Mouse (Mus musculus): ENCODE data around the gene Actrt2.

The Actrt2 gene

GRCm38 (mm10) chr4:154683068-154683752 lies 15.5 kb upstream of the Actrt2 start:
- DNase-seq (ENCODE audit: low read depth, low spot score): no peak

GRCm38 (mm10) chr4:154682311-154682710 lies 14.6 kb upstream of the Actrt2 start:
- peak; percentile 89 for DNase-seq (ENCODE audit: low read depth, low spot score)

GRCm38 (mm10) chr4:154675441-154676000 lies 7.9 kb upstream of the Actrt2 start:
- no peak for DNase-seq (ENCODE audit: low read depth, low spot score)

- no peak for DNase-seq (ENCODE audit: low read depth, low spot score)
Observed at GRCm38 (mm10) chr4:154674966-154675365, 7.3 kb upstream of the Actrt2 start.

- peak; percentile 91 for DNase-seq (ENCODE audit: low read depth, low spot score)
Observed at GRCm38 (mm10) chr4:154674541-154674940, 6.9 kb upstream of the Actrt2 start.

- peak; percentile 66 for DNase-seq (ENCODE audit: low read depth, low spot score)
Observed at GRCm38 (mm10) chr4:154673986-154674385, 6.3 kb upstream of the Actrt2 start.

GRCm38 (mm10) chr4:154672027-154672426 lies 4.4 kb upstream of the Actrt2 start:
- DNase-seq (ENCODE audit: low read depth, low spot score): no peak

GRCm38 (mm10) chr4:154671232-154671912 lies 3.7 kb upstream of the Actrt2 start:
- no peak for DNase-seq (ENCODE audit: low read depth, low spot score)

GRCm38 (mm10) chr4:154662681-154663215 lies 4.9 kb downstream of the Actrt2 start:
- DNase-seq (ENCODE audit: low read depth, low spot score): no peak

GRCm38 (mm10) chr4:154661256-154661655 lies 6.4 kb downstream of the Actrt2 start:
- peak; percentile 86 for DNase-seq (ENCODE audit: low read depth, low spot score)

GRCm38 (mm10) chr4:154660025-154660424 lies 7.6 kb downstream of the Actrt2 start:
- no peak for DNase-seq (ENCODE audit: low read depth, low spot score)

GRCm38 (mm10) chr4:154655134-154655910 lies 12.3 kb downstream of the Actrt2 start:
- peak; percentile 89 for DNase-seq (ENCODE audit: low read depth, low spot score)

- DNase-seq (ENCODE audit: low read depth, low spot score): no peak
Observed at GRCm38 (mm10) chr4:154652494-154652893, 15.2 kb downstream of the Actrt2 start.

- DNase-seq (ENCODE audit: low read depth, low spot score): no peak
Observed at GRCm38 (mm10) chr4:154649083-154649747, 18.5 kb downstream of the Actrt2 start.

- DNase-seq (ENCODE audit: low read depth, low spot score): no peak
Observed at GRCm38 (mm10) chr4:154642496-154642895, 25.2 kb downstream of the Actrt2 start.

- DNase-seq (ENCODE audit: low read depth, low spot score): no peak
Observed at GRCm38 (mm10) chr4:154641296-154642110, 26.2 kb downstream of the Actrt2 start.

GRCm38 (mm10) chr4:154640443-154641295 lies 27.0 kb downstream of the Actrt2 start:
- no peak for DNase-seq (ENCODE audit: low read depth, low spot score)

GRCm38 (mm10) chr4:154639591-154640442 lies 27.9 kb downstream of the Actrt2 start:
- peak; percentile 61 for DNase-seq (ENCODE audit: low read depth, low spot score)

Measured in ZHBTc4 (cell line).